Mouse (Mus musculus) hindbrain, embryonic 15.5 days (tissue): ENCODE data around the gene Gm45713. TPM values are rescaled to one million over a fixed set of nuclear protein-coding genes. Genes with fewer than 3 reads are reported as not detected.
A peak's percentile ranks its signal among the peaks of the same experiment; 100 is the strongest.
"Not testable (repeated sequence)": the region's sequence is repeated elsewhere in the genome, so short reads cannot be mapped to it uniquely, and the experiment has no call there.

Experiments used
- ATAC-seq: fragments of 200-750 bp; cut with Nextera tagmentation; 2 replicates; pipeline ENCODE4 v1.8.0; 2017; ENCODE audit warnings: low read depth, moderate number of reproducible peaks, moderate TSS enrichment; ENCODE audit not compliant: low FRiP score
- H3K27ac ChIP-seq: fragments of 300-500 bp; sonication (generic); replicated peaks from 2 replicates; pipeline ENCODE4 v1.5.1; 2015; ENCODE audit warnings: mild to moderate bottlenecking, inconsistent platforms
- H3K27me3 ChIP-seq: fragments of 300-500 bp; sonication (generic); 2 replicates; pipeline ENCODE4 v1.6.1; 2015; ENCODE audit warnings: control low read depth, inconsistent platforms
- H3K36me3 ChIP-seq: fragments of 300-500 bp; sonication (generic); 2 replicates; pipeline ENCODE4 v1.6.1; 2015; ENCODE audit warnings: control low read depth, inconsistent platforms
- H3K4me1 ChIP-seq: fragments of 300-500 bp; sonication (generic); replicated peaks from 2 replicates; pipeline ENCODE4 v1.6.1; 2015; ENCODE audit warnings: control low read depth, inconsistent platforms
- H3K4me2 ChIP-seq: fragments of 300-500 bp; sonication (generic); 2 replicates; pipeline ENCODE4 v1.6.1; 2015; ENCODE audit warnings: moderate library complexity, mild to moderate bottlenecking, inconsistent platforms
- H3K4me3 ChIP-seq: fragments of 300-500 bp; sonication (generic); 2 replicates; pipeline ENCODE4 v1.5.1; 2015; ENCODE audit warnings: mild to moderate bottlenecking, inconsistent platforms
- H3K9ac ChIP-seq: fragments of 300-500 bp; sonication (generic); 2 replicates; pipeline ENCODE4 v1.6.1; 2015; ENCODE audit warnings: inconsistent platforms
- H3K9me3 ChIP-seq: fragments of 300-500 bp; sonication (generic); 2 replicates; pipeline ENCODE4 v1.6.1; 2016; ENCODE audit warnings: control low read depth, inconsistent platforms
- WGBS: fragments of 180-500 bp; shearing (Covaris S2); methylation state at CpG from one replicate; pipeline ENCODE4 v1.1.7; 2015; 5-methylcytosine and 5-hydroxymethylcytosine counted together
- polyA plus RNA-seq: library from polyadenylated mRNA; unstranded; fragments of >200 nt; fragmentation: Nextera tagmentation; extraction: Ambion mirVana; gene quantifications from 2 replicates; pipeline ENCODE4 v1.2.1, GENCODE M21; 2015

Gm45713 gene
- polyA plus RNA-seq, 1 experiment from 2014 or later, result not detected

DNA sequence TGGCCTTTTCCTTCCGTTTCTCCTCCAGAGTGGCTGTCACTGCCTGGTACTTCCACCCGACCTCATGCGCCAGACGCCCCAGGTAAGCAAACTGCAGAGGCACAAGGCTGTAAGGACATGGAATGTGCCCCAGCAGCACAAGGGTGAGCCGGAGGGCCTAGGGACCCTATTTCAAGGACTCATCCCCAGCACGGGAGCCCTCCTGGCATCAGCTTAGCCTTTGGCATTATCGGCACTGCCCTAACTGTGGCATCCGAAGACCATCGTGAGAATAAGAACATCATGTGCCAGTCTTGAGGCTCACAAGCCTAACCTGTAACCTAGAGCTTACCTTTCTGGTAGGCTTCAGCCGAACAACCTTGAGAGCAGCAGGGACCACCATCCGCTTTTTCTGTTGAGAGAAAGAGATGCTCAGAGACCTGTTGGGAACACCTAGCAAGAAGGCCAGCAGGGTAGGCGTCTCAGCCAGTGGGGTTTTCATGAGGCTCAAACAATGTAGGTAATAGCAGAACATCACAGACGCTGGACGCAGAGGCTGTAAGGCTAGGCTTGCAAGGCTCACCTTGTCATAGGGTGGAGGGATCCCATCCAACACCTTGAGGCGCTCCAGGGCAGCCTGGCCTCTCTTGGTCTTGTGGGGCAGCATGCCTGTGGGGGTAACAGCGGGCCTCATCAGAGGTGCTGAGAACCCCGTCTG lies 9.7 kb downstream of the Gm45713 start:
- Histone ChIP-seq H3K4me3 (peak overlapping the region; percentile 70), H3K9me3 (no peaks in the 10 kb centered on the region), H3K27me3 (no peaks in the 10 kb centered on the region), H3K4me1 (peaks cover 62% of the 10 kb centered on the region), H3K9ac (peak overlapping the region; percentile 91; the same call in 1 of the 2 replicates), H3K4me2 (peak overlapping the region; percentile 79; the same call in 1 of the 2 replicates), H3K36me3 (peaks cover 44% of the 10 kb centered on the region), H3K27ac (peak overlapping the region; percentile 84)
- WGBS, result 80% methylated on average over 17 of the region's 17 CpGs
- ATAC-seq, result no peak

DNA sequence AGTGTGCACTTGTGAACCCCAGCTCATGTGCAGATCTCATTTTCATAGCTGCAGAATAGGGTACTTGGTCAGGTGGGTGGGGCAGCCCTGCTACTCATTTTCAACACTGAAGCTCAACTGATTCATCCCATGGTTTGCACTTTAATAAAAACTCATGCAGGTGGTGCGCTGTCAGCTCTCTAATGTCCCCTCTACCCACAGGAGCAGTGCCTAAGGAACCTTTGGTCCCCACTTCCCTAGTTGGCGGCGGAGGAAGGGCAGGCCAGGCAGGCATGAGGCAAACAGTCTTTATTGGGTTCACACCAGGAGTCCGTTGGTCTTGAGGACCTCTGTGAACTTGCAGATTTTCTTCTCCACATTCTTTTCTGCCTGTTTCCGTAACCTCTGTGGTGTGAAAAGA lies 10.4 kb downstream of the Gm45713 start:
- not testable (repeated sequence) for H3K4me3 ChIP-seq, H3K9me3 ChIP-seq, H3K9ac ChIP-seq, H3K27me3 ChIP-seq, ATAC-seq
- Histone ChIP-seq H3K27ac (peak overlapping the region; percentile 84; the same call in 1 of the 2 replicates), H3K4me2 (0 out of 2 replicates have a peak overlapping the region, but pooled peaks have one; percentile 80), H3K4me1 (peaks cover 64% of the 10 kb centered on the region), H3K36me3 (peaks cover 51% of the 10 kb centered on the region)
- WGBS, result 66% methylated on average over 5 of the region's 5 CpGs

DNA sequence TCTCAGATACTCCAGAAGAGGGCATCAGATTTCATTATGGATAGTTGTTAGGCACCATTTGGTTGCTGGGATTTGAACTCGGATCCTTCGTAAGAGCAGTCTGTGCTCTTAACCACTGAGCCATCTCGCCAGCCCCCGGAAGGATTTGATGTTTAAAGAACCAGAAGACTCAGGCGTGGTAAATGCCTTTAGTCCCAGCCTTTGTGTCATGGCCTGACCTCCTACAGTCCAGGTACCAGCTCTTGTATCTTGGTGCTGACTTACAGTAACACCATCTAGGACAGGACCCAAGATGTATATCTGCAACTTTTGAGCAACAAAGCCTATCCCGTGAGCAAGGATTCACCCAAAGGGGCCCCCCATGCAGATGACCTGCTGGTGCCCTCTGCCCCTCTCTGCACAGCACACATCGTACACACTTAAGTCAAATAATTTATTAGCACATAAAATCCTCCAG lies 10.9 kb downstream of the Gm45713 start:
- H3K9me3 ChIP-seq, result no peaks in the 10 kb centered on the region
- H3K9ac ChIP-seq, result no peak overlapping the region
- no peak for ATAC-seq
- no peak overlapping the region for H3K4me3 ChIP-seq
- H3K4me1 ChIP-seq, result peaks cover 64% of the 10 kb centered on the region
- H3K27me3 ChIP-seq, result no peaks in the 10 kb centered on the region
- peak overlapping the region; percentile 80 for H3K4me2 ChIP-seq
- peaks cover 55% of the 10 kb centered on the region for H3K36me3 ChIP-seq
- peak overlapping the region; percentile 84 for H3K27ac ChIP-seq
- WGBS, result 17% methylated on average over 7 of the region's 7 CpGs

DNA sequence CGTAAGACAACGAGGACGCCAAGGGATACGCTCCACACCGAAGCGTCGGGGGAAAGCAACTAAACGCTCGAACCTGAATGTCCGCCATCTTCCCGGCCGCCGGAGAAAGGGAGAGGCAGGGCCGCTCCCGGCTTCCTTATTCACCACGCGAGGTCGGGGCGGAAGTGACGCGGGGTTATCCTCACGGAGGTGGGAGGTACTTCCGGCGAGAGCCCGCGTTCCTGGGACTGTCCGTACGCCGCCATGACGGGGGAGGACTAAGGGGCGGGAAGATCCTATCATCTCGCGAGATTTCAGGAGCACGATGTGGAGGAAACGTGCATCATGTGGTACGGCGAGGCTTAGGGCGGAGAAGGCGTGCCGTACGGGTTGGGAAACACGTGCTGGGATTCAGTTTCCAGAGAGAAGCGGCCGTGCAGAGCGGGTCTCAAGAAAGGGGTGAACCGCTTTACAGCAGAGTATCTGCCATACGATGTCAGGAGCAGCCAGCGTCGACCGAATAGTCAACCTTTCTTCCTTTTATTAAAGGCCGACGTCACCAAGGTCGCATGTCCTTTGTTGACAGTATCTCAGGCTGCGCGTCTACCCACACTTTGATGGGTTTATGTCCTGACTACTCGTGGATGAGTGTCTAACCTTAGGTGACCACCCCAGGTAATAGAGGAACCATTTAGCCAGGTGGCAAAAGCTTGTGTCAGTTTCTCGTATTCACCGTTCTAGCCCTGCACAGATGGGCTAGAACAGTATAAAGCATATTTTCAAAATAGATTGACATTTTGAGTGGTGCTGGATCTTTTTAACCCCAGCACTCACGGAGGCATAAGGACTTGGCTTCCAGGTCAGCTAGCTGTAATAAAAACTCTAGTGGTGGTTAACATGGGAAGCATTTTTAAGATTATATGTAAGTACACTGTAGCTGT lies 11.5 kb downstream of the Gm45713 start, which contains the start of gene Rps11:
Gene Rps11, minus strand, starts transcription at position 216 of the 920 bp plus-strand sequence.
- Histone ChIP-seq H3K27ac (peak within 1 kb of the TSS; percentile 91), H3K4me2 (peak within 1 kb of the TSS; percentile 80), H3K9ac (peak within 1 kb of the TSS; percentile 95), H3K4me3 (peak within 1 kb of the TSS; percentile 76), H3K27me3 (no peaks in the 10 kb centered on the region), H3K36me3 (peaks cover 62% of the 10 kb centered on the region), H3K4me1 (peaks cover 60% of the 10 kb centered on the region), H3K9me3 (no peaks in the 10 kb centered on the region)
- WGBS, result under 1% methylated on average over 59 of the region's 59 CpGs
- ATAC-seq, result peak; percentile 88

DNA sequence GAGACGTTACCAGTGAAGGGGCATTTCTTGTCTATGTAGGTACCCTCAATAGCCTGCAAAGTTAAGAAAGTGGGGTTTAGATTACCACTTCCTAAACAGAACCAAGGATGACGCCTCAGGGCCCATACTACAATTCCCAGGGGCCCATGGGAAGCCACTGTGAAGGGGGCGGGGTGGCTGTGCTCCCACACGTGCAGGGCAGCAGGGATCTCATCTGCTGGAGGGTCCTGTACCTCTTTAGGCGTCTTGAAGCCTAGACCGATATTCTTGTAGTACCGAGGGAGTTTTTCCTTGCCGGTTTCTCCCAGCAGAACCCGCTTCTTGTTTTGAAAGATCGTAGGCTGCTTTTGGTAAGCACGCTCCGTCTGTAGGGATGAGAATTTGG lies 12.9 kb downstream of the Gm45713 start:
- H3K4me2 ChIP-seq, result peak overlapping the region; percentile 80
- H3K27me3 ChIP-seq, result no peaks in the 10 kb centered on the region
- H3K36me3 ChIP-seq, result peaks cover 67% of the 10 kb centered on the region
- H3K9me3 ChIP-seq, result no peaks in the 10 kb centered on the region
- H3K9ac ChIP-seq, result peak overlapping the region; percentile 95
- no peak for ATAC-seq
- peak overlapping the region; percentile 91 for H3K27ac ChIP-seq
- H3K4me1 ChIP-seq, result peaks cover 55% of the 10 kb centered on the region
- H3K4me3 ChIP-seq, result peak overlapping the region; percentile 76
- 26% methylated on average over 12 of the region's 12 CpGs for WGBS

DNA sequence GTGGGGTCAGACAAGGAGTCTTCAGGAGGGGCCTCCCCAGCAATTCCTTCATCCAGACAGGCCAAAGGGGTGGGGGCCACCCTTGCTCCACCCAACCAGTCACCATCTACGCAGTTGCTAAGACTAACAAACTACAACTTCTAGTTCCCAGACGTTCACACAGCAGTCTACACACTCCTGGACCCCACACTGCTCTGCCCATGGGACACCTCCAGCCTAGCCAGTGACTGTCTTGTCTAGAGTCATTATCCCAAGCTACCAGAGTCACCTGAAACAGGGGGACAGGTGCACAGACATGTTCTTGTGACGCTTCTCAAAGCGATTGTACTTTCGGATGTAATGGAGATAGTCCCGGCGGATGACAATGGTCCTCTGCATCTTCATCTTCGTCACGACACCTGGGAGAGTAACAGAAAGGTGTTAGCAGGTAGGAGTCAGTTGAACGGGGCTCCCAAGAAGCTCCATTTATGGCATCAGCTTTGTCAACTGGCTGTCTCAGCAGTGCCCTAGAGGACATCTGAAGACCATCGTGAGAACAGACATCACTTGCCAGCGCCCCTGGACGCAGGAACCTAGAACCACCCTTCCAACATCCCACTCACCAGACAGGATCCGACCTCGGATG lies 13.4 kb downstream of the Gm45713 start:
- Histone ChIP-seq H3K9ac (peak overlapping the region; percentile 95), H3K9me3 (no peaks in the 10 kb centered on the region), H3K4me3 (peak overlapping the region; percentile 76), H3K4me2 (peak overlapping the region; percentile 80), H3K27me3 (no peaks in the 10 kb centered on the region), H3K27ac (peak overlapping the region; percentile 91; the same call in 1 of the 2 replicates), H3K36me3 (peaks cover 67% of the 10 kb centered on the region), H3K4me1 (peaks cover 53% of the 10 kb centered on the region)
- no peak for ATAC-seq
- WGBS, result 89% methylated on average over 15 of the region's 15 CpGs

DNA sequence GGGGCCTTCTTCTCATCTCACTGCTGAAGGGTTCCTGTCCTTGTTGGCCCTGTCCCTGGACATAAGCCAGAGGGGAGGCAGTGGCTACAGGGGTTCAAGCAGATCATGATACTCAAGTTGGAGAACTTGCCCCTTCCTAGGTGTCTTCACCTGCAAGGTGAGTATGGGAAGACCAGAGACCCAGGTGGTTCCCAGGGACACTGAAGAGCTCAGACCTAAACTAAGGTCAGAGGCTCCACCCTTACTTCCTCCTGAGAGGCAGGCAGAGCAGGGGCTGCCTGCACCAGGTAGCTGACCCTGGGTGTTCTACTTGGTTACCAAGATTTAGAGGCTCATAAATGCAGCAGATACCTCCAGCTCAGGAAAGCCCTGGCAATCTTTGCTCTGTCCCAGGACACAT lies 14.1 kb downstream of the Gm45713 start:
- H3K4me1 ChIP-seq, result peaks cover 46% of the 10 kb centered on the region
- H3K27me3 ChIP-seq, result no peaks in the 10 kb centered on the region
- peaks cover 62% of the 10 kb centered on the region for H3K36me3 ChIP-seq
- H3K27ac ChIP-seq, result 0 out of 2 replicates have a peak overlapping the region, but pooled peaks have one; percentile 24
- peak overlapping the region; percentile 28; the same call in 1 of the 2 replicates for H3K9ac ChIP-seq
- no peak for ATAC-seq
- H3K4me3 ChIP-seq, result no peak overlapping the region
- no peak overlapping the region for H3K4me2 ChIP-seq
- H3K9me3 ChIP-seq, result no peaks in the 10 kb centered on the region

DNA sequence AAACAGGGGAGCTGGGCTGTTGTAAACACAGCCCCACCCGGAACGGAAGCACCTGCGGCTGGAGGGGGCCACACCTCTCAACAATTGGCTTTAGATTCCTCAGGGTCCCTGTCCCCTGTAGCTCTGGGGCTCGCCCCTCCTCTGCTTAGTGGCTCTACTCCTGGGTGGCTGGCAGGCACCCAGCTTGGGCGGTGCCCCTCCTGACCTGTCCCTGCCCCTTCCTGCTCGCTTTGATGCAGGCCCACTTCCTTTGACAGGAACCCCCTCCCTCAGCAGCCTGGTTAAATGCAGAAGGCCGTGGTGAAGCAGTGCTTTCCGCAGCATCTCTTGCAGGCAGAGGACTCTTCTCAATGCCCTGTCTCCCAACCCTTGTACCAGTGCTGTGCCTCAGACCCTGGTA lies 14.6 kb downstream of the Gm45713 start:
- no peak for ATAC-seq
- H3K27me3 ChIP-seq, result no peaks in the 10 kb centered on the region

DNA sequence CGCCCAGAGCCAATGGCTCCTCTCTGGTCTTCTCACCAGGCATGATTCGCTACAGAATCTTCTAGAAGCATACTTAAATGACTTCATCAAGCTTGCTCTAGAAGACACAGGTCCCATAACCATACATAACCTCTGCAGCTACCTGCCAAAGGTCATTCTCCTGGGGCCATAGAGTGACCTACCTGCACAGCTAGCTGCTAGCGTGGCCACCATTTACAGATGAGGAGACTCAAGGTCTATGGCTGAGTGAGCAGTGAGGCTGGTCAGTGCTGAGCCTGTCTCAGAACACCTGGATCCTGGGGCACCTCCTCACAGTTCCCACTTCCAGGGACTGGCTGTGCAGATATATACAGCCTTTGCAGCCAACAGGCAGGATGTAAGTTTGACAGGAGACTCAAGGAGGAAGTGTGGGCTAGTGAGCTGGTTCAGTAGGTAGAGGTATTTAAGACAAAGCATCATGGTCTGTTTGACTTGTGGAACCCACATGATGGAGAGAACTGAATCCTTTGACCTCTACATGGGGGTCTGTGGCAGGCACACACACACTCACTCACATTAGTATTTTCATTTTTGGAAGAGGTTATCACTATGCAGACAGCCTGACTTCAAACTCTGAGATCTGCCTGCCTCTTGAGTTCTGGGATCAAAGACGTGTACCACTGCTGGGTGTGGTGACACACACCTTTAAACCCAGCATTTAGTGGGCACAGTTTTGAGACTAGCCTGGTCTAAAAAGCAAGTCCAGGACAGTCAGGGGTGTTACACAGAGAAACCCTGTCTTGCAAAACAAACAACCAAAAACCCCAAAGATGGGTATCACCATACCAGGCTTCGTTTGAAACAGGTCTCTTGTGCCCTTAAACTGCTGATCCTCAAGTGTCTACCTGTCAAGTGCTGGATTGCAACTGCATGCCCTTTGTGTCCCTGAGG lies 16.0 kb downstream of the Gm45713 start:
- no peak overlapping the region for H3K27ac ChIP-seq
- H3K36me3 ChIP-seq, result peaks cover 45% of the 10 kb centered on the region
- H3K9me3 ChIP-seq, result no peaks in the 10 kb centered on the region
- ATAC-seq, result no peak
- no peak overlapping the region for H3K4me2 ChIP-seq
- no peak overlapping the region for H3K9ac ChIP-seq
- H3K4me3 ChIP-seq, result no peak overlapping the region
- 80% methylated on average over 5 of the region's 5 CpGs for WGBS
- no peaks in the 10 kb centered on the region for H3K27me3 ChIP-seq
- H3K4me1 ChIP-seq, result peaks cover 30% of the 10 kb centered on the region

More for the DNA sequence above, 14.6 kb downstream of the Gm45713 start:
- Histone ChIP-seq H3K4me3 (no peak overlapping the region), H3K27ac (0 out of 2 replicates have a peak overlapping the region, but pooled peaks have one; percentile 24), H3K4me1 (peaks cover 40% of the 10 kb centered on the region), H3K36me3 (peaks cover 59% of the 10 kb centered on the region), H3K9ac (peak overlapping the region; percentile 28; the same call in 1 of the 2 replicates), H3K4me2 (no peak overlapping the region), H3K9me3 (no peaks in the 10 kb centered on the region)
- WGBS, result 75% methylated on average over 8 of the region's 8 CpGs

DNA sequence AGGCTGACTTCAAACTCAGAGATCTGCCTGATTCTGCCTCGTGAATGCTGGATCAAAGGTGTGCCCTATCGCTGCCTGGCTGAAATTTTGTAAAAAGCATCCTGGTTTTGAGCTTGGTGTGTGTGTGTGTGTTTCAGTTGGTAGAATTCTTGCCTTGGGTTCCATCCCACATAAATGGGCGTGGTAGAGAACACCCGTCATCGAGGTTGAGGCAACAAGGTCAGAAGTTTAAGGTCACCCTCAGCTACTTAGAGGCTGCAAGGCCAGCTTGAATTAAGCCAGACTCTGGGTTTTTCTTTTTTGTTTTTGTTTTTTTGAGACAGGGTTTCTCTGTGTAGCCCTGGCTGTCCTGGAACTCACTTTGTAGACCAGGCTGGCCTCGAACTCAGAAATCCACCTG lies 17.7 kb downstream of the Gm45713 start:
- ATAC-seq, result no peak
- 90% methylated on average over 6 of the region's 6 CpGs for WGBS

DNA sequence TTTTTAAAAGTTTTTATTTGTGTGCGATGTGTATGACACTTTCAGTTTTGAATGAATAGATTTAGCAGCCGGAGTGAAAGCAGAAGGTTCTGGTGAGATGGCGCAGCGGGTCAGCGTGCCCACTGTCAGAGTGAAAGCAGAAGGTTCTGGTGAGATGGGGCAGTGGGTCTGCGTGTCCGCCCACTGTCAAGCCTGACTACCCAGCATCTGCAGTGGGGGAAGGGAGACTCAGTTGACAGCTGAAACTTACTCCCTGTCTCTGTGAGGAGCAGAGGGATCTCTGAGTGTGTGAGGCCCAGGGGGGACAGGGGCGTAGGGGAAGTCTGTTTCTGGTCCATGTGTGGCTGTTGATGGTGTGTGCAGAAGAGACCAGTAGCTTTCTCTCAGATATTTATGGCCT lies 18.5 kb downstream of the Gm45713 start:
- Histone ChIP-seq H3K4me1 (peaks cover 14% of the 10 kb centered on the region), H3K36me3 (peaks cover 38% of the 10 kb centered on the region), H3K9me3 (no peaks in the 10 kb centered on the region), H3K27ac (no peak overlapping the region), H3K27me3 (no peaks in the 10 kb centered on the region), H3K9ac (no peak overlapping the region), H3K4me3 (no peak overlapping the region), H3K4me2 (no peak overlapping the region)
- no peak for ATAC-seq
- WGBS, result 78% methylated on average over 8 of the region's 8 CpGs

More for the DNA sequence above, 17.7 kb downstream of the Gm45713 start:
- Histone ChIP-seq H3K36me3 (peaks cover 45% of the 10 kb centered on the region), H3K27ac (no peak overlapping the region), H3K9me3 (no peaks in the 10 kb centered on the region), H3K4me3 (no peak overlapping the region), H3K27me3 (no peaks in the 10 kb centered on the region), H3K4me2 (no peak overlapping the region), H3K9ac (no peak overlapping the region), H3K4me1 (peaks cover 22% of the 10 kb centered on the region)
